Mouse (Mus musculus) cerebellum, adult 2 months (tissue): ENCODE data around the gene Pwwp2b.

Experiments
- CTCF ChIP-seq: fragments of 200-500 bp; IDR thresholded peaks from 2 replicates; pipeline ENCODE4 v1.5.1; 2011; ENCODE audit warnings: low read depth, mild to moderate bottlenecking, control low read depth, low read length, moderate library complexity, borderline replicate concordance; ENCODE audit not compliant: insufficient read depth
- POLR2A ChIP-seq: fragments of 200-500 bp; IDR thresholded peaks from 2 replicates; pipeline ENCODE4 v1.6.1; 2011; ENCODE audit warnings: low read length, control low read depth, borderline replicate concordance; ENCODE audit not compliant: insufficient read depth

DNA sequence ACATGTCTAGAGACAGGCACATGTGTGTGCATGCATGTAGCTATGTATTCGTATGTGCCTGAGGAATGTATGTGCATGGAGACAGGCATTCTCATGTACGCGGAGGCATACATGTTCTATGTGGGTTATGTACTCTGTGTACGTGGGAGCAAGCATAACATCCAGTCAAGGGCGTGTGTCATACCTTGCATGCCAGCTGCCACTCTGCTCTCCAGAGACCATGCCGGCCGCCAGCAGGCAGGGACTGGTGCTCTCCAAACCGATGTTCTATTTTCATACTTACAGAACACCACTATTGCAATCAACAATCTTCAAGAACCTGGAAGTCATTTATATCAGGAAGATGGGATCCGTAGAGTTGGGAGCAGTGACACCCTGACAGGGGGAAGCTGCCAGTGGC, 31.8 kb upstream of the Pwwp2b start:
- TF ChIP-seq CTCF (no peak), POLR2A (no peak)
